Mouse (Mus musculus) heart, adult 11 months (tissue): Measurements from ENCODE around the gene Atf7.
"Not testable (repeated sequence)": the region's sequence is repeated elsewhere in the genome, so short reads cannot be mapped to it uniquely, and the experiment has no call there.

Experiments
- DNase-seq: peaks from one replicate; pipeline ENCODE4 v3.0.0; 2022

The Atf7 gene

DNA sequence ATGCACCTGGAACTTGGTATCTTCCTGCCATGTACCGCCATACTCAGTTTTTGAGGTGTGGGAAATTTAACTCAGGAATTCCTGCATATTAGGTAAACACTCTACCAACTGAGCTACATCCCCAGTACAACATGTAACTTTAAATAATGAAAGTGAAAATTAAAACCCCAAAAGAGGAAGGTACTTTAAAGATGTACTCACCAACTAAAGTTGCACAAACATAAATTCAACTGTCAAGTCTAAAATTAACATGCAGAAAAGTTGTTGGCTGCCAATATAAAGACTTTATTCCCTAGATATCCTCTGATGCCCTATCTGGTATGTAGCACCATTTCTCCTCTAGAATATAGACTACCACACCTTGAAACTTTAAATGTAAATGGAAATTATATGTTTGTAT, 7.6 kb downstream of the Atf7 start:
- DNase-seq, result peak; percentile 45

DNA sequence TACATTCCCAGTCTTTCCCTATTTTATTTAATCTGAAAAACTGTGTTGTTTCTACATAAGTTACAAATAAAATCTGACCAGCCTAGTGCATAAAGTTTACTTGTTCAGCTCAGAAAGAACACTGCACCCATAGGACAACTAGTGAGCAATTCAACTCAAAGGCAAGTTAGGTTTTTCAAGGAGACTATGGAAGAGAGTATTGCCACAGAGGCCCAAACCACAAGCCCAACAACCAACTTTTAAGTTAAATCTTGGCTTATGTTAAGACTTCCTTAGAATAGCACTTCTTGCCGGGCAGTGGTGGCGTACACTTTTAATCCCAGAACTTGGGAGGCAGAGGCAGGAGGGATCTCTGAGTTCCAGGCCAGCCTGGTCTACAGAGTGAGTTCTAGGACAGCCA, 9.1 kb downstream of the Atf7 start:
- DNase-seq, result peak; percentile 18

DNA sequence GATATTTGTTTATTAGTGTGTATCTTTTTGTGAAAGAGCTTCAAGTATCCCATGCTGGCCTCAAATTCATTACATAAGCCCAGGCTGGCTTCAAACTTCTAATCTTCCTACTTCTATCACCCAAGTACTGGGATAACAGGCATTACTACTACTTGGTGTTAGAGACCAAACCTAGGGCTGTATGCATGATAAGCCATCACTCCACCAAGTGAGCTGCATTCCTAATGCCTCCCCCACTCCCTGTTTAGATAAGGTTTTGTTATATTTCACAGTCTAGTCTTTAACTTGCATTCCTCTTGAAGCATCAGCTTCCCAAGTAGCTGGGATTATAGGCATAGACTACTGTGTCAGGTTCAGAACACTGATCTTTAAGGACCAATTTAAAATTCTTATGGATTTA, 11.0 kb downstream of the Atf7 start:
- peak; percentile 11 for DNase-seq

GRCm38 (mm10) chr15:102612966-102613365, 12.3 kb downstream of the Atf7 start:
- peak; percentile 58 for DNase-seq

DNA sequence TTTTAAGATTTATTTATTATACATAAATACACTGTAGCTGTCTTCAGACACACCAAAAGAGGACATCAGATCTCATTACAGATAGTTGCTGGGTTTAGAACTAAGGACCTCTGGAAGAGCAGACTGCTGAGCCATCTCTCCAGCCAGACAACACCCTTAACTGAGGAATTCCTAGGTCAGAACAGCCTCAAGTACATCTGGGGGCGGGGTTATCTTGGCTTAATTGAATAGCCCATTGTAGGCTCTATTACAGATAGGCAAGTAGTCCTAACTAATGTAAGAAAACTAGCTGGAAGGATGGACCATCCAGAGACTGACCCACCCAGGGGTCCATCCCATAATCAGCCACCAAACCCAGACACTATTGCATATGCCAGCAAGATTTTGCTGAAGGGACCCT, 16.7 kb downstream of the Atf7 start:
- DNase-seq, result not testable (repeated sequence)

DNA sequence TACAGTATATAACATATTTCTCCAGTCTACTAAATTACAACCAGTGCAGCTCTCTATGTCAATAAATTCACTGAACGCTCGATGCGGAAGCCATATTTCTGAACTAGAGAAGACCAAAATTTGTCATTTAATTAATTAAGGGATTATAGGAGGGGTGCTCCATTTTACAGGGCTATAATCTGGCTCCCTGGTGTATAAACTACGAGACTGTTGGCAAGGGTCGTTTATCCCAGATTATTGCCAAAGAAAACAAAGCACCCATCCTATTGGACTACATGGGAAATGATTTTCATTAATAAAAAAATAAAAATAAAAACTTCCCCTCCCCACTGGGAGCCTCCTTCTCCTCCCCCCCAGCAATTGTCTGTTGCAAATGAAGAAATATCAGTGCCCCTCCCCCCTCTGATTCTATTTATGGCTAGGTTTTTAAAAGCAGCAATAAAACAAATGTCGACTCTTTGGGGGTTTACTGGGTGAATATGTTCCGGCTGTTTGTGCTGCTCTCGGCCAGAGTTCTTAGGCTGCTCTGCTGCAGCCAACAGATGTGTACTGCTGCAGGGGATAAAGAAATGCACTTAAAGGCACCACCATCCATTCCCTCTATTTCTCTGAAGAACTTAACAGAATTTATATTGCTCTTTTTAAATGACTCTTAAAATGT, 31.1 kb downstream of the Atf7 start:
- DNase-seq, result peak; percentile 89

- DNase-seq, result no peak
Observed at GRCm38 (mm10) chr15:102592674-102593073, 32.6 kb downstream of the Atf7 start.

DNA sequence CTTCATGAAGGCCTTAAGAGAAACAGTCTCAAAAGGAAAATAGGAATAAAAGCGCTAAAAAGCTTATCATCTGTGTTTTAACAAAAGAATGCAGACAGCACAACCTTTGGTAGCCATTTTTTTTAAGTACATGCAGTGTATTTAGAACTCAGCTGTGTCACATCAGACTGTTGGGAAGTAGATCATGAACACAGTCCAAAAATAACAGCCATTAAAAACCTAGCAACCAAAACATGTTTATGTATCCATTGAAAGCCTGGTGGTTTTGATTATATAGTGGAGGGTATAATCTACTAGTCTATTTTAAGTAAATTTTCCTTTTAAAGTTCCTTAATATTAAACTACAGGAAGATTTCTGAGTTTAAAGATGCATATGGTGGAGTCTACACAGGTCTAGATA, 34.7 kb downstream of the Atf7 start:
- no peak for DNase-seq

DNA sequence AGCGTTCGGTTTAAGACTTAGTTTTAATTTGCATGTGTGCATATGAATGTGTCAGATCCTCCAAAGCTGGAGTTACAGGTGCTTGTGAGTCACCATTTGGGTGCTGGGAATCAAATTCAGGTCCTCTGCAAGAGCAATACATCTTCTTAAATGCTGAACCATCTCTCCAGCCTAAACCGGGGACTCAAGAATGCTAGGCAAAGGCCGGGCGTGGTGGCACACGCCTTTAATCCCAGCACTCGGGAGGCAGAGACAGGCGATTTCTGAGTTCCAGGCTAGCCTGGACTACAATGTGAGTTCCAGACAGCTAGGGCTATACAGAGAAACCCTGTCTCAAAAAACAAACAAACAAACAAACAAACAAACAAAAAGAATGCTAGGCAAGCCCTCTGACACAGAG, 35.4 kb downstream of the Atf7 start:
- peak; percentile 82 for DNase-seq

DNA sequence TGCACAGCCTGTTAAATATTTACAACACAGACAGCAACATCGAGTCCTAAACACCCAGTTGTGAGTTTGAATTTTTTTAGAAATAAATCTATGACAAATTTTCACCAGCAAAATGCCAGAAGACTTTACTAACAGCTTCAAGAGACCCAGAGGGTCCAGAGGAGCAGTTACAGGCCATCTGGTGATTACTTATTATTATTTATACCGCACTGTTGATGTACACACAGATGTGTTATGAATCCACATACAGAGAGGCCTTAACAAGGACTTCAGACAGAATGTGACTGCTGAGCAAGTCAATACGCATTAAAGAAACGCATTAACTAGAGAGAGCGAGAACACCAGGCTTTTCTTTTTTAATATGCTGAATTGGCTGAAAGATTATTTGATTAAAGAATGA, 39.8 kb downstream of the Atf7 start:
- DNase-seq, result no peak

DNA sequence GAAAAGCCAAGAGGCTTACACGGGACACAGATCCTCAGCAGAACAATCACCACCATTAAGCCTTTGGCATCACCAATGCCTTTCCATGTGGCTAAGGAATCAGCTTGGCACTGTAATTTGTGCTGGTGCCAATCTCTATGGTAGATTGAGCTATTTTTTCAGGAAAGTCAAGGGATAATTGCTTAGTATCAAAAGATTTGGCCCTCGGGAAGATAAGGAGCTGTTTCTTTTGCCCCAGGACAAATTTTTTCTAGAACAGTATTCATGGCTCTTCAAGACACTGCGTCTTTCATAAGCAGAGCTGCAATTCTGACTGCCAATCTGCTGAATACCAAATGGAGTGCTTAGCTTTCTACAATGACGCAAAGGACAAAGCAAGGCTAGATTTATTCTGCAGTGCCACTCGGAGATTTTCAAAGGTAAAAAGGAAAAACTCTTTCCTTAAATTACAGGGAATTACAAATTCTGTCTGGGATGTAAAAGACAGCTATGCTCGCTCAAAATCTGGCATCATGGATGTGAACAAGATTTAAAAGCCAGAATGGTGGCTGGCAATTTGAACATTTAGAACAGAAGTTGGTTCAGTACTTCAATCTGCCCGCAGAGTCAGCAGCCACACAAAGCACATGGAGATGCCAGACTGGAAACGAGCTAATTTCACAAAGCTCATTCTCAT, 41.4 kb downstream of the Atf7 start:
- DNase-seq, result no peak

DNA sequence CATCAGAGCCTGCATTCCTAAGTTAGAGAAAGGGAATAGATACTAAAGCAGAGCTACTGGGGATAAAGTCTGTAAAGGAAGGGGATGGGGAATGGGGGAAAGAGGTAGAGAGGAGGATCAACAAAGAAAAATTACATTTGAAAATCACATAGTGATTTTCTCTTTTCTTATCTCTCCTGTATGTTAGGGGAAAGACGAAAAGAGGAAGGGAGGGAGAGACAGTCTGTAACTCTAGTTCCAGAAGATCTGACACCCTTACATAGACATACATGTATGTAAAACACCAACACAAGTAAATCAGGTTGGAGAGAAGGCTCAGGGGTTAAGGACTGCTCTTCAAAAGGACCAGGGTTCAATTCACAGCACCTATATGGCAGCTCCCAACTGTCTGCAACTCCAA, 44.1 kb downstream of the Atf7 start:
- no peak for DNase-seq

- DNase-seq, result no peak
Observed at GRCm38 (mm10) chr15:102578351-102578750, 46.9 kb downstream of the Atf7 start.

GRCm38 (mm10) chr15:102576972-102577371, 48.3 kb downstream of the Atf7 start:
- DNase-seq, result no peak

DNA sequence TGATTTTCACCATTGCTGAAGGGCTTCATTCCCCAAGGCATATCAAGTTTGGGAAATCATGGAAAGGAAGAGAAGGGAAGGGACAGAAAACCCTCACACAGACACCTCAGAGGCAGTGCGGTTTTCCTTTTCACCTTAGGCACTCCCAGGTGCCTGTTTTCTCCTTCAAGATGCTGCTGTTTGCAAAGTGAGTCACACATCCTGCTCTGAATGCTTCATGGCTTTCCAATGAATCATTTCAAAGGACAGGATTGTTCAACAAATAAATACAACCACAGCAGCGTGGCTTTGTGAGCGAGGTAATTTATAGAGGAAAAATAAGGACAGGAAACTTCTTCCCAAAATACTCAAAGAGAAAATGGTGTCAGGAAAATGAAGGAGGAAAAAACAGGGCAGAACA, 53.2 kb downstream of the Atf7 start:
- no peak for DNase-seq

- no peak for DNase-seq
Observed at GRCm38 (mm10) chr15:102567849-102568248, 57.4 kb downstream of the Atf7 start.

GRCm38 (mm10) chr15:102563681-102564080, 61.6 kb downstream of the Atf7 start:
- DNase-seq, result peak; percentile 55

- DNase-seq, result peak; percentile 63
Observed at GRCm38 (mm10) chr15:102563061-102563460, 62.2 kb downstream of the Atf7 start.

GRCm38 (mm10) chr15:102562491-102562890, 62.8 kb downstream of the Atf7 start:
- no peak for DNase-seq

- DNase-seq, result no peak
Observed at GRCm38 (mm10) chr15:102557580-102557979, 67.7 kb downstream of the Atf7 start.

- DNase-seq, result no peak
Observed at GRCm38 (mm10) chr15:102555581-102555980, 69.7 kb downstream of the Atf7 start.

GRCm38 (mm10) chr15:102552599-102552998, 72.7 kb downstream of the Atf7 start:
- no peak for DNase-seq

- peak; percentile 93 for DNase-seq
Observed at GRCm38 (mm10) chr15:102547478-102547877, 77.8 kb downstream of the Atf7 start.

- peak; percentile 97 for DNase-seq
Observed at GRCm38 (mm10) chr15:102546677-102547427, 78.4 kb downstream of the Atf7 start.
